Mouse (Mus musculus): ENCODE results near the gene Dock4.

Dock4 gene

GRCm38 (mm10) chr12:40445648-40446449 lies at the start of gene Dock4, which contains the start of gene Zfp277:
TSS of gene Dock4 (plus strand) at chr12:40445952.
TSS of gene Zfp277 (minus strand) at chr12:40445902.
- DNase-seq = peak; percentile 100

DNA sequence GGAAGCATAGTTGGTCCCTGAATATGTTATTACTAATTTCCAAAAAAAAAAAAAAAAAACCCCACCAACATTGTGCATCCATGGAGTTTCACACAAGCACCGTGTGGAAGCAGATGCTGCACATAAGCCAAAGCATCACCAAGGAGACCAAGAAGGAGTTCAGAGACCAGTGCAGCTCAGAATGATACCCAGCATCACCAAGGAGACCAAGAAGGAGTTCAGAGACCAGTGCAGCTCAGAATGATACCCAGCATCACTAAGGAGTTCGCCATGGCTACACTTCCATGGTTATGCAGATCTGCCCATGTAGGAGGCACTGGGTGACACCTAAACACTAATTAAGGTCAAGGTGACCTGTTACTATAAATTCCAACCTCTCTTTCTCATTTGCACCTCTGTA lies 46.8 kb upstream of the Dock4 start:
- no peak for DNase-seq

DNA sequence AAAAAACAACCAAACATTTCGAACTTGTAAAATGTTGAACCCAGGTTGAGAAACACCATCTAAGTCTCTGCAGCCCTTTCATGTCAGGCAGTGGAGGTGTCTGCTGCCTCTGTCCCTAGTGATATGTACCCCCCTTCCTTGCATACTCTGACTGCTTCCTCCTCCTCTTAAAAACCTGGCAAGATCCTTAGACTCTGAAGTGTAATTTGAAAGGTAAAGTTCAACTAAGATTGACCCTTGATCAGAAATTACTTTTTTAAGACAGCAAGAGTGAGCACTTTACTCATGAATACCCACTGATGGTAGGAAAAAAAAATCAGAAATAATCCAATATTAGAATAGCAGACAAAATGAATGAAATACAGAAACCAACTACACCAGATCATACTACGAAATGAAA lies 46.4 kb upstream of the Dock4 start:
- no peak for DNase-seq

DNA sequence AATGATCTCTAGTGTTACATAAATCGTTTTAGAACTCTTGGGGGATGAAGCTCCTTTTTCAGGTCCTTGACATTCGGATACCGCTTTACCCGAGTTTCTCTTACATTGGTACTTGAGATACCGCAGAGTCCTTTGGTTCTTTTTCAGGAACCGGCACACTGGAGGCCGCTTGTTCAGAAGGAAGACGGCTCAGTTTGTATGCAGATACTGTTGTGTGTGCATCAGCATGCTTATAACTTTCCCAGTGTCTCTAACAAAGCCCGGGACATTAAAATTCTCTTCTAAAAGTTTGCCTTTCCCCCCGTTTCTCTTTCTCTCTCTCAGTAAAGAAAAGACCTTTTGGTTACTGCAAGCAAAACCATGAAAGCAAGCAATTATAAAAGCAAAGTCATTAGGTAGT lies 45.9 kb upstream of the Dock4 start:
- DNase-seq = no peak

GRCm38 (mm10) chr12:40414682-40415311 lies 31.0 kb upstream of the Dock4 start:
- no peak for DNase-seq

DNA sequence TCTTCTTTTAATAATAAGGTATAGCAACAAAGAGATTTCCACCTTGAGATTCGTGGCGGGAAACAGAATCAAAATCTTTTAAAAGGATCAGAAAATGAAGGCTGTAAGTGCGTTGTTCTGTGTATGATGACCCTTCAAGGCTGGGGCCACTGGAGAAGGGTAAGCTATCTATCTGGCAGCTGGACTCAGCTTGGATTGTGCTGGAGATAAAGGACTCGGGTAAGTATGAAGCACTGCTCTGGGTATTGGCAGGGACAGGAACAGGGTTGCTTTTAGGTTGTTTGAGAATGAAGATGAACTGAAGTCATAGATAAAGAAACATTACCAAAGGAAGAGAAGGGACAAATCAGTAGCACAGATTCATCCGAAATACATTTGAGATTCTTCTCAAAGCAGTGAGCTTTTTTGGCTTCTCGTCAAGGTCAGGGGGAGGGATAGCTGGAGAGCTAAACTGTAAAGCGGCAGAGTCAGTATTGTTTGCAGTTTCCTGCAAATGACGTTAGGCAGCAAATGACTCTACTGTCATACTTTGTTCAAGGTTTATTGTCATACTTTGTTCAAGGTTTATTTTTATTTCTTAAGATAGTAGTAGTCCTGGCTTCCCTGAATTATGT lies 30.3 kb upstream of the Dock4 start:
- DNase-seq = peak; percentile 32

GRCm38 (mm10) chr12:40417257-40417656 lies 28.5 kb upstream of the Dock4 start:
- no peak for DNase-seq

GRCm38 (mm10) chr12:40424991-40425390 lies 20.8 kb upstream of the Dock4 start:
- no peak for DNase-seq

DNA sequence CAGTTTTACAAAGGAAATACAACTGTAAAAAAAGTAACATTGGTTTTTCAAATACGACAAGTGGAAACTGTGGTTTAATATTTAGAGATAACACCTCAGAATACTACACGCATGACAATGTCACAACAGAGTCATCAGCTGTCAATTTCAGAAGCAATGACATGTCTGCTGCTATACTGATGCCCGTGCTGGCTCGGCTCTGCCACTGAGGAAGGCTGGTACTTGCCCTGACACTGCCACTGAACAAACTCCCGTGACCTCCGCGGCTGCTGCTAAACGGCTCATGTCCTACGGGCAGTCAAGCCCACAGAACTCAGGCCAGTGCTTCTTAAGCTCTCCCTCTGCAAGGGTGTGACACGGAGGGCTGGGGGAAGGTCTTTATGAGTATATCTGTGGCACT lies 18.1 kb upstream of the Dock4 start:
- DNase-seq = no peak

GRCm38 (mm10) chr12:40429976-40430375 lies 15.8 kb upstream of the Dock4 start:
- no peak for DNase-seq

DNA sequence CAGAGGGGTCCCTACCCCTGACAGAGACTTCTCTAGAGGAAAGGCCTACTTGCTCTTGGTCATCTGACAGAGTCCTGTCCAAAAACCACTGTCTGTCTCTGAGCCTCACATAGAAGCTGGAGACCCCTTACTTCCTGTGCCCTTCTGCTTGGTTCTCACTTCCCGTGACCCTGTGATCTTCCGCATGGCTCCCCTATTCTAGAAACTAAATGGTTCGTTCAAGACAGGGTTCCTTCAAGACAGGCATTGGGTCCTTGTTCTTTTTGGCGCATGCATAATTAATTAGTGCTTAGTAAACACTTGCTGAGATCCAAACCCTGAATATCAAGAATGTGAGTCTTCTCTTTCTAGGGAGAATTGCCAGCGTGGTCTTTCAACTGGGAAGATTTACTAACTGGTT lies 14.7 kb upstream of the Dock4 start:
- DNase-seq = no peak

DNA sequence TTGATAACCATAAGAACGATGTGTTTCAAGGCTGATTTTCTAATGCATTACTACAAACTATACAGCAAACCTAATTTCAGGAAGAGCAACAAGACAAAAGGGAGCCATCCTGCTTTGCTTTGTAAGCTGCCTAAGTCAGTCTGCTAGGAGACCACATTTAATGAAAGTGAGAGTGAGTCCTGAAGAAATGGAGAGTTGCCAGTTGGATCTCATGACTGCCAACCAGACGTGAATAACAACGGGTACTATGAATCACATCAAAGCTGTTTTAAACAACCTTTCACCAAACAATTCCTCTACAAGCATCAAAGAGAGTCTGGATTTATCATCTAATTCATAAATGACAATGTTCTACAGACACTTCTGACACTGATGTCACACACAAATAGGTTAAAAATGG lies 11.7 kb upstream of the Dock4 start:
- peak; percentile 49 for DNase-seq

DNA sequence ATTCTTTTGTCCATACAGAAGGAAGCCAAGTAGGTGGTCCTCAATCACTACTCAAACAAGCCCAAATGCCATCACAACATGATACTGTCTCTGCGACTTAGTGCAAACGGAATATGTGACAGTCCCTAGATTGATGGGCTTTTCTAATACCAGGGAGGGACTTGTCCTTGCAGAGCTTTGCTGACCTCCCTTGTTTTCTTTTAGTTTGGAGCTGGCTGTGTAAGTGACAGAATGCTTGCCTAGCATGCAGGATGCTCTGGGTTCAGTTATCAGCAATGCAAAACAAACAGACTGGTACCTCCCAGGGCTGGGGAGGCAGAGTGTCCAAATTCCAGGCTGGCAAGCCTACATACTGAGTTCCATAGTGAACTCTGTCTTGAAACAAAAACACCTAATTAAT lies 7.7 kb upstream of the Dock4 start:
- DNase-seq = no peak

- peak; percentile 65 for DNase-seq
Measured at GRCm38 (mm10) chr12:40445206-40445605, 546 bp upstream of the Dock4 start.

DNA sequence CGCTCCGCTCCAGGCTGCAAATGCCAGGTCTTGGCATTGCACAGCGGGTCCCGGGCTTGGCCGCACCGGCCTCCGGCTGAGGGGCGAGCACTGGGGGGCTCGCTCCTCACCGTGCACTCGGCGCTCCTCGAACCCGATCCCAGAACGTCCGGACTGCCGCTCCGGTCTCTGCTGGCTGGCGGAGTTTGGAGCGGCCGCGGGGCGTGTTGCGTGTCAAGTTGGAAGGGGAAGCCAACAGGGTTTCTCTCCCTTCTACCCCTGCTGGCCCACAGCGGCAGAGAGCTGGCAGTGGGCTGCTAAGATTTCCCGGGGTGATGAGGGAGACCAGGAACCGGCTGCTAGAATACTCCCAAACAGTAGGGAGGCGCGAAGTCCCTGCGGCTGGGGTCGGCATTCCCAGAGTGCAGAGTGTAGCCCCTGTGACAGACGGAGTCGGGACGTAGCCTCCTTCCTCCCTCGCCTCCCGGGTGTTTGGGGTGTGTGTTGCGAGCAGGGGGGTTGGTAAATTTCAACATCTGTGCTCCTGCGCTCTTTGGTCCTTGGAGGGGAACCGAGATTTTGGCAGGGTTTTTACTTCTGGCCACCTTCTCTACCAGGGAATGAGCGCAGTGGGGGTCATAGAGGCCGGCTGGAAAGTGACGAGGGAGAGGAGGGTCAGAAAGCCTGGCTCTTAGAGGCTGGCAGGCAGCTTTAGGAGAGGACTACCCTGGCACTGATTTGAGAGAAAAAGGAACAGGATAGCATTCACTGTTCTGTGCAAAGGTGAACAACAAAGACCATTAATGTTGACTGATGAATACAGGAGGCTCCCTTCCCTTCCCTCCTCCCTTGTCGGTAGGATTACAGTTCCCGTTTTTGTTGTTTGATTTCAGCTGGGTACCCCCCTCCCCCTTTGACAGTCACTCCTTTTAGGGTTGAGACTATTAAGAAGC lies 964 bp downstream of the Dock4 start:
- DNase-seq = peak; percentile 63

GRCm38 (mm10) chr12:40447561-40448355 lies 2.0 kb downstream of the Dock4 start:
- peak; percentile 28 for DNase-seq

- DNase-seq = no peak
Measured at GRCm38 (mm10) chr12:40449119-40449795, 3.5 kb downstream of the Dock4 start.

- no peak for DNase-seq
Measured at GRCm38 (mm10) chr12:40456517-40456916, 10.8 kb downstream of the Dock4 start.

GRCm38 (mm10) chr12:40458977-40459376 lies 13.2 kb downstream of the Dock4 start:
- peak; percentile 80 for DNase-seq

- no peak for DNase-seq
Measured at GRCm38 (mm10) chr12:40459673-40460265, 14.0 kb downstream of the Dock4 start.

GRCm38 (mm10) chr12:40462693-40463235 lies 17.0 kb downstream of the Dock4 start:
- peak; percentile 36 for DNase-seq

Measured in lung, postnatal 10 days (tissue).